In genomic region chr5:149080466-149080865, GRCm38 (mm10) we compare ENCODE assay signal across 16 mouse cellular contexts.
DNase-seq lines count a peak whose midpoint lies in the region; ATAC-seq lines count a peak whose summit lies in the region.
"Had no signal": no experiment of that assay in that cellular context is flagged by ENCODE, and none has a peak within 500 bp of the region (broad histone marks: within the 10 kb centered on the region; RNA-seq: fewer than 3 reads in every experiment).

No protein-coding gene starts in this region.

- peak; percentile 44; the same call in 1 of the 2 replicates for ATAC-seq in neutrophil, adult 5-6 weeks (ENCODE audit: extremely low read depth, insufficient number of reproducible peaks, low FRiP score, poor library complexity, severe bottlenecking)
- ATAC-seq in monocyte, adult 5-6 weeks (replicated peaks; ENCODE audit: insufficient number of reproducible peaks, low FRiP score, low TSS enrichment, poor library complexity, severe bottlenecking), result no peak
- ATAC-seq: forebrain, postnatal 0 days had no signal

- peak; percentile 81 for DNase-seq in CD4-positive helper T cell, adult 2 months (ENCODE audit: low read depth, low spot score)
- peak; percentile 87 for DNase-seq in T-cell, adult 2 months (ENCODE audit: low spot score)
- DNase-seq in thymus, postnatal 25 days, result peak; percentile 79
- no peak for DNase-seq in frontal cortex, postnatal 36 days (ENCODE audit: low spot score in 2 of 2)
- DNase-seq in gastrocnemius, postnatal 10 days, result no peak
- DNase-seq: adrenal gland, postnatal 25 days; cerebellum, adult 11 months; cerebellum, postnatal 14 days; forebrain, postnatal 0 days; gastrocnemius, adult 2 months; heart, postnatal 4 days; kidney, adult 8-10 months; kidney, postnatal 25 days; retina, postnatal 1 day had no signal

Comparison
In these comparisons a context has a peak if more than half of its experiments do, and no peak if none do; other contexts are left out.
1. DNase-seq: peak in CD4-positive helper T cell, adult 2 months (single experiment), T-cell, adult 2 months (single experiment) and thymus, postnatal 25 days (single experiment); none in frontal cortex, postnatal 36 days (0 of 2) and gastrocnemius, postnatal 10 days (single experiment).